Mouse (Mus musculus): ENCODE measurements at regions not wholly inside any gene's neighbourhood (a gene's known extent, or its start where the extent isn't known, plus 50 kb on each side); places are given as distances from the start of the nearest gene placed in this dataset.

GRCm38 (mm10) chr5:119486196-119486595 lies 184.3 kb upstream of the Tbx3 start:
- Histone ChIP-seq H3K79me3 (ENCODE audit: low read depth) (no peaks in the 10 kb centered on the region), H3K79me2 (ENCODE audit: control insufficient read depth, insufficient read depth) (no peaks in the 10 kb centered on the region), H3ac (ENCODE audit: control insufficient read depth, insufficient read length, low read depth) (no peak overlapping the region), H3K36me3 (ENCODE audit: control insufficient read depth, insufficient read depth) (no peaks in the 10 kb centered on the region), H3K4me3 (ENCODE audit: insufficient read depth, poor library complexity, severe bottlenecking) (no peak overlapping the region), H3K27me3 (ENCODE audit: control insufficient read depth, insufficient read depth, insufficient read length) (no peaks in the 10 kb centered on the region)
- TF ChIP-seq CEBPB (IDR thresholded peaks at IDR 0.05; ENCODE audit: low read depth): no peak
- no peak for TF ChIP-seq CTCF (IDR thresholded peaks at IDR 0.05; ENCODE audit: control insufficient read depth, insufficient read depth, insufficient read length)
- no peak for TF ChIP-seq MYOD1 (IDR thresholded peaks at IDR 0.05; ENCODE audit: control insufficient read depth, insufficient read length, low read depth)
- TF ChIP-seq USF1 (IDR thresholded peaks at IDR 0.05; ENCODE audit: low read depth): no peak
- no peak for TF ChIP-seq MAX (IDR thresholded peaks at IDR 0.05)
- no peak for TF ChIP-seq FOSL1 (IDR thresholded peaks at IDR 0.05; ENCODE audit: insufficient read depth, low read length, poor library complexity, severe bottlenecking)
- TF ChIP-seq MYOG (IDR thresholded peaks at IDR 0.05; ENCODE audit: control insufficient read depth, extremely low read depth, insufficient read length): no peak

GRCm38 (mm10) chr5:119487184-119487583 lies 183.3 kb upstream of the Tbx3 start:
- Histone ChIP-seq H3K4me3 (ENCODE audit: insufficient read depth, poor library complexity, severe bottlenecking) (no peak overlapping the region), H3K27me3 (ENCODE audit: control insufficient read depth, insufficient read depth, insufficient read length) (no peaks in the 10 kb centered on the region), H3K79me2 (ENCODE audit: control insufficient read depth, insufficient read depth) (no peaks in the 10 kb centered on the region), H3ac (ENCODE audit: control insufficient read depth, insufficient read length, low read depth) (no peak overlapping the region), H3K79me3 (ENCODE audit: low read depth) (no peaks in the 10 kb centered on the region), H3K36me3 (ENCODE audit: control insufficient read depth, insufficient read depth) (no peaks in the 10 kb centered on the region)
- no peak for TF ChIP-seq MAX (IDR thresholded peaks at IDR 0.05)
- no peak for TF ChIP-seq MYOG (IDR thresholded peaks at IDR 0.05; ENCODE audit: control insufficient read depth, extremely low read depth, insufficient read length)
- TF ChIP-seq CTCF (IDR thresholded peaks at IDR 0.05; ENCODE audit: control insufficient read depth, insufficient read depth, insufficient read length): no peak
- no peak for TF ChIP-seq USF1 (IDR thresholded peaks at IDR 0.05; ENCODE audit: low read depth)
- no peak for TF ChIP-seq CEBPB (IDR thresholded peaks at IDR 0.05; ENCODE audit: low read depth)
- no peak for TF ChIP-seq FOSL1 (IDR thresholded peaks at IDR 0.05; ENCODE audit: insufficient read depth, low read length, poor library complexity, severe bottlenecking)
- TF ChIP-seq MYOD1 (IDR thresholded peaks at IDR 0.05; ENCODE audit: control insufficient read depth, insufficient read length, low read depth): no peak

GRCm38 (mm10) chr5:119497501-119497900 lies 173.0 kb upstream of the Tbx3 start:
- no peaks in the 10 kb centered on the region for H3K36me3 ChIP-seq (ENCODE audit: control insufficient read depth, insufficient read depth)
- H3K27me3 ChIP-seq (ENCODE audit: control insufficient read depth, insufficient read depth, insufficient read length): no peaks in the 10 kb centered on the region
- H3K79me3 ChIP-seq (ENCODE audit: low read depth): no peaks in the 10 kb centered on the region
- no peak overlapping the region for H3K4me3 ChIP-seq (ENCODE audit: insufficient read depth, poor library complexity, severe bottlenecking)
- H3K79me2 ChIP-seq (ENCODE audit: control insufficient read depth, insufficient read depth): no peaks in the 10 kb centered on the region
- no peak overlapping the region for H3ac ChIP-seq (ENCODE audit: control insufficient read depth, insufficient read length, low read depth)
- no peak for TF ChIP-seq CEBPB (IDR thresholded peaks at IDR 0.05; ENCODE audit: low read depth)
- TF ChIP-seq MYOG (IDR thresholded peaks at IDR 0.05; ENCODE audit: control insufficient read depth, extremely low read depth, insufficient read length): no peak
- no peak for TF ChIP-seq MAX (IDR thresholded peaks at IDR 0.05)
- TF ChIP-seq MYOD1 (IDR thresholded peaks at IDR 0.05; ENCODE audit: control insufficient read depth, insufficient read length, low read depth): no peak
- TF ChIP-seq FOSL1 (IDR thresholded peaks at IDR 0.05; ENCODE audit: insufficient read depth, low read length, poor library complexity, severe bottlenecking): no peak
- no peak for TF ChIP-seq CTCF (IDR thresholded peaks at IDR 0.05; ENCODE audit: control insufficient read depth, insufficient read depth, insufficient read length)
- no peak for TF ChIP-seq USF1 (IDR thresholded peaks at IDR 0.05; ENCODE audit: low read depth)

- H3K27me3 ChIP-seq (ENCODE audit: control insufficient read depth, insufficient read depth, insufficient read length): no peaks in the 10 kb centered on the region
- no peaks in the 10 kb centered on the region for H3K36me3 ChIP-seq (ENCODE audit: control insufficient read depth, insufficient read depth)
- H3K4me3 ChIP-seq (ENCODE audit: insufficient read depth, poor library complexity, severe bottlenecking): no peak overlapping the region
- no peaks in the 10 kb centered on the region for H3K79me3 ChIP-seq (ENCODE audit: low read depth)
- H3K79me2 ChIP-seq (ENCODE audit: control insufficient read depth, insufficient read depth): no peaks in the 10 kb centered on the region
- no peak for TF ChIP-seq FOSL1 (IDR thresholded peaks at IDR 0.05; ENCODE audit: insufficient read depth, low read length, poor library complexity, severe bottlenecking)
- no peak for TF ChIP-seq MYOG (IDR thresholded peaks at IDR 0.05; ENCODE audit: control insufficient read depth, extremely low read depth, insufficient read length)
- no peak for TF ChIP-seq CEBPB (IDR thresholded peaks at IDR 0.05; ENCODE audit: low read depth)
- no peak overlapping the region for H3ac ChIP-seq (ENCODE audit: control insufficient read depth, insufficient read length, low read depth)
Measured at GRCm38 (mm10) chr5:119498431-119498830, 172.0 kb upstream of the Tbx3 start.

- H3K36me3 ChIP-seq (ENCODE audit: control insufficient read depth, insufficient read depth): no peaks in the 10 kb centered on the region
- no peak overlapping the region for H3K4me3 ChIP-seq (ENCODE audit: insufficient read depth, poor library complexity, severe bottlenecking)
- no peaks in the 10 kb centered on the region for H3K79me3 ChIP-seq (ENCODE audit: low read depth)
- no peak for TF ChIP-seq MAX (IDR thresholded peaks at IDR 0.05)
- TF ChIP-seq USF1 (IDR thresholded peaks at IDR 0.05; ENCODE audit: low read depth): no peak
- TF ChIP-seq CEBPB (IDR thresholded peaks at IDR 0.05; ENCODE audit: low read depth): no peak
- TF ChIP-seq CTCF (IDR thresholded peaks at IDR 0.05; ENCODE audit: control insufficient read depth, insufficient read depth, insufficient read length): no peak
- no peak for TF ChIP-seq FOSL1 (IDR thresholded peaks at IDR 0.05; ENCODE audit: insufficient read depth, low read length, poor library complexity, severe bottlenecking)
- no peak for TF ChIP-seq MYOG (IDR thresholded peaks at IDR 0.05; ENCODE audit: control insufficient read depth, extremely low read depth, insufficient read length)
- TF ChIP-seq MYOD1 (IDR thresholded peaks at IDR 0.05; ENCODE audit: control insufficient read depth, insufficient read length, low read depth): no peak
- no peaks in the 10 kb centered on the region for H3K79me2 ChIP-seq (ENCODE audit: control insufficient read depth, insufficient read depth)
- H3K27me3 ChIP-seq (ENCODE audit: control insufficient read depth, insufficient read depth, insufficient read length): no peaks in the 10 kb centered on the region
- no peak overlapping the region for H3ac ChIP-seq (ENCODE audit: control insufficient read depth, insufficient read length, low read depth)
Measured at GRCm38 (mm10) chr5:119507709-119508108, 162.8 kb upstream of the Tbx3 start.
